Mouse (Mus musculus) testis, adult 10 weeks (tissue): ENCODE measurements around the gene Crx. TPM values are rescaled to one million over a fixed set of nuclear protein-coding genes. Genes with fewer than 3 reads are reported as not detected.

Experiments used
- polyA plus RNA-seq: library from polyadenylated mRNA; stranded (reverse); fragments of 350-450 nt; fragmentation: Illumina TruSeq; extraction: RNeasy Lipid Tissue Mini Kit (QIAGEN cat#74804); gene quantifications from one replicate; pipeline ENCODE4 v1.2.3, GENCODE M21; 2014; ENCODE audit warnings: low read depth, low replicate concordance

The Crx gene
- polyA plus RNA-seq = not detected

GRCm38 (mm10) chr7:15879756-15880155, at the start of gene Crx:
Gene Crx (minus strand): TSS chr7:15879968.

DNA sequence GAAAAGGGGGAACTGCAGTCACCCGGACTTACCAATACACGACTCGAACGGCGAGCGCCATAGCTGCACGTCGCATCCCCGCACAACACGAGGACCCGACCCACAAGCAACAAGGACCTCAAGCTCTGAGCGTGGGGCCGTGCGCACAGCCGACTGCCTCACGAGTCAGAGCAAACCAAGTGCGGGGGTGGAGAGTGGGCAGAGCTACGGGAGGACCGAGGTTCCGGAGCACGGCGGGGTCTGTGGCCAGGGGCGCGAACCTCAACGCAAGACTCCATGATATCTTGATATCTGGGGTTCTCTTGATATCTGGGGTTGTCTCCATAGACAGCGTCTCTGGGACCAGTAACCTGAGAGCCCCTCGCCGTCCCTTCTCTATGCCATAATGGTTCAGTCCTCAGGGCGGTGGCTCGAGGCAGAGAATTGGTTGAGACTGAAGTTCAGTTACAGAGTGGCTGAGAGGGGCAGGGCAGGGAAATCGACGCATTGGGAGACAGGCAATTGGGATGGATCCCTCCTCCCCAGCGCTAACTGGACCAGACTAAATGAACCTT, 42.5 kb upstream of the Crx start, which contains the start of gene Selenow:
TSS of gene Selenow (minus strand) at position 183 of the 554 bp plus-strand sequence.

DNA sequence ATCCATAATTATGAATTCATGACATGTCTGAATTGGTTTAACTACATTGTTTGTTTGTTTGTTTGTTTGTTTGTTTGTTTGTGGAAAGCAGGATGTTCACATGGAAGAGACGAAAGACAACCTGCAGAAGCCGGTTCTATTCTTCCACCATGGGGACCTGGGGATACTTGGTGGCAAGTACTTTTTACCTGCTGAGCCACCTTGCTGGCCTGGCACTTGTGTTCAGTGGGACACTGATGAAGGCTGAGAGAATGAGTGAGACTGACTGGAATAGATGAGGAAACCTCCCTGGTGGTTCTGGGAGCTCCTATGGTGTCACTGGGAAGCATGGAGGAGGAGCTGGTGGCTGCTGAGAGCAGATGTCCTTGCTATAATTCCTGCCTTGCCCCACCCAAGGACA, 2.5 kb upstream of the Crx start, which contains the start of gene Crxos:
TSS of gene Crxos (plus strand) at position 301 of the 400 bp plus-strand sequence.

DNA sequence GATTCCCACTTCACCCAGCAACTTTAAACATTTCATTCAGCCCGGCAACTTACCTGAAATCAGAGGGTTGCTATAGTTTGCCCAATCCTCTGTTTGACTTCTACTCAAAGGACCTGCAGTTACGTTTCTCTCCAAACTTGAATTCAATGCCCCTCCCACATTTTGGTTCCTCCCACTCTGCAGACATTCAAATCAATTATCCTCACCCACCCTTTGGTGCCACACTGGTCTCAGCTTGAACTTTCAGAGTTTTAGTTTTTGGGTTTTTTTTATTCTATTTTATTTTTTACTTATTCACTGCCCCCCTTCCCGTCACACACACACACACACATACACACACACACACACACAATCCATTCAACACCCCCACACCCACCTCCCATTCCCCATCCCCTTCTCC, 40.2 kb downstream of the Crx start, which contains the start of gene Obox6:
TSS of gene Obox6 (minus strand) at position 101 of the 400 bp plus-strand sequence.

Other genes with a start within 250 kb of the Crx start
- not detected for gene Obox3, start 240.1 kb downstream of the Crx start, polyA plus RNA-seq
- not detected for gene Obox5, start 129.8 kb downstream of the Crx start, polyA plus RNA-seq
- not detected for gene Obox6, start 40.3 kb downstream of the Crx start, polyA plus RNA-seq
- not detected for gene Crxos, start 2.6 kb upstream of the Crx start, polyA plus RNA-seq
- gene Selenow, start 42.4 kb upstream of the Crx start, polyA plus RNA-seq = 12.0 TPM
- 9.3 TPM for gene Nop53, start 66.1 kb upstream of the Crx start, polyA plus RNA-seq
- 1.5 TPM for gene Ehd2, start 87.6 kb upstream of the Crx start, polyA plus RNA-seq
- gene Bicra, start 168.0 kb upstream of the Crx start, polyA plus RNA-seq = 0.15 TPM
- gene Zfp541, start 181.8 kb upstream of the Crx start, polyA plus RNA-seq = 18.6 TPM
- 32.6 TPM for gene Napa, start 218.5 kb upstream of the Crx start, polyA plus RNA-seq
- 2.6 TPM for gene Kptn, start 239.9 kb upstream of the Crx start, polyA plus RNA-seq
- 2.8 TPM for gene Slc8a2, start 249.9 kb upstream of the Crx start, polyA plus RNA-seq